Mouse (Mus musculus) bone marrow, adult 2 months (tissue): ENCODE results near the gene Pabpc1l.

Source experiments
- CTCF ChIP-seq: fragments of 200-500 bp; IDR thresholded peaks from 2 replicates; pipeline ENCODE4 v1.5.1; 2011; ENCODE audit warnings: low read length, control low read depth; ENCODE audit not compliant: control insufficient read depth, insufficient read depth
- POLR2A ChIP-seq: fragments of 200-500 bp; IDR thresholded peaks from 2 replicates; pipeline ENCODE4 v1.6.1; 2011; ENCODE audit warnings: low read depth, mild to moderate bottlenecking, control low read depth, low read length, borderline replicate concordance; ENCODE audit not compliant: control insufficient read depth

DNA sequence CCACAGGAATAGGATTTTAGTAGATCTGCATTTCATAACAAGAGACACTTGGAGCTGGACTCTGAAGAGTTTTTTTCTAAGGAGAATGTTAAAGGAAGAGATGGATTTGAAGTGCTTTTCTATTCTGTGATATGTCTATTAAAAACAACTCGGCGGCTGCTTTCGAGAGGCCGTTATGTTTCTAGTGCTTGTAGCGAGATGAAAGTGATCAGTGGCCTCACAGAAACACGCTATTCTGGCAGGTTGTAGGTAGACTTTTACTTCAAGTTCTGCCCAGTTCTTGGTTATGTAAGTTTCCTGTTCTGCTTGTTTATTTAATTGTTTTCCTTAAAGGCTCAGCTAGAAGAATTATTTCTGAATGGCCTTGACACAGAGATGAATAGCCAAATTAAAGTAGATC is 26.3 kb upstream of the Pabpc1l start:
- TF ChIP-seq CTCF (no peak), POLR2A (no peak)
